Mouse (Mus musculus) ovary, postnatal 36 days (tissue): ENCODE measurements around the gene Fndc3b.

ENCODE experiments used
- DNase-seq: peaks from one replicate; pipeline ENCODE4 v3.0.0; 2022; ENCODE audit warnings: low spot score, mixed read lengths

Fndc3b gene

GRCm38 (mm10) chr3:27709096-27709905 is 1.8 kb downstream of the Fndc3b start:
- DNase-seq: no peak

- no peak for DNase-seq
These were observed 2.5 kb downstream of the Fndc3b start for GRCm38 (mm10) chr3:27708581-27708980.

- no peak for DNase-seq
These were observed 5.3 kb downstream of the Fndc3b start for GRCm38 (mm10) chr3:27705761-27706160.

- DNase-seq: no peak
These were observed 6.1 kb downstream of the Fndc3b start for GRCm38 (mm10) chr3:27705056-27705455.

- no peak for DNase-seq
These were observed 6.5 kb downstream of the Fndc3b start for GRCm38 (mm10) chr3:27704641-27705040.

- DNase-seq: no peak
These were observed 7.6 kb downstream of the Fndc3b start for GRCm38 (mm10) chr3:27703531-27703930.

GRCm38 (mm10) chr3:27703081-27703480 is 8.0 kb downstream of the Fndc3b start:
- no peak for DNase-seq

GRCm38 (mm10) chr3:27698671-27699070 is 12.4 kb downstream of the Fndc3b start:
- no peak for DNase-seq

- DNase-seq: no peak
These were observed 14.7 kb downstream of the Fndc3b start for GRCm38 (mm10) chr3:27696449-27696797.

- DNase-seq: no peak
These were observed 15.3 kb downstream of the Fndc3b start for GRCm38 (mm10) chr3:27695612-27696448.

- DNase-seq: no peak
These were observed 16.5 kb downstream of the Fndc3b start for GRCm38 (mm10) chr3:27694586-27694985.

- DNase-seq: no peak
These were observed 17.0 kb downstream of the Fndc3b start for GRCm38 (mm10) chr3:27694111-27694510.

- DNase-seq: no peak
These were observed 19.5 kb downstream of the Fndc3b start for GRCm38 (mm10) chr3:27691486-27692160.

- DNase-seq: peak; percentile 40
These were observed 21.1 kb downstream of the Fndc3b start for GRCm38 (mm10) chr3:27690030-27690429.

- DNase-seq: peak; percentile 71
These were observed 21.8 kb downstream of the Fndc3b start for GRCm38 (mm10) chr3:27689149-27689865.

GRCm38 (mm10) chr3:27686732-27687491 is 24.2 kb downstream of the Fndc3b start:
- DNase-seq: no peak

GRCm38 (mm10) chr3:27685650-27686208 is 25.4 kb downstream of the Fndc3b start:
- DNase-seq: no peak

GRCm38 (mm10) chr3:27685134-27685533 is 26.0 kb downstream of the Fndc3b start:
- no peak for DNase-seq

GRCm38 (mm10) chr3:27683374-27683773 is 27.7 kb downstream of the Fndc3b start:
- DNase-seq: no peak

- DNase-seq: no peak
These were observed 33.5 kb downstream of the Fndc3b start for GRCm38 (mm10) chr3:27677574-27677973.

- DNase-seq: no peak
These were observed 37.4 kb downstream of the Fndc3b start for GRCm38 (mm10) chr3:27673660-27674059.
